Comparison of ENCODE assay signal across 24 mouse cellular contexts in the genomic region with DNA sequence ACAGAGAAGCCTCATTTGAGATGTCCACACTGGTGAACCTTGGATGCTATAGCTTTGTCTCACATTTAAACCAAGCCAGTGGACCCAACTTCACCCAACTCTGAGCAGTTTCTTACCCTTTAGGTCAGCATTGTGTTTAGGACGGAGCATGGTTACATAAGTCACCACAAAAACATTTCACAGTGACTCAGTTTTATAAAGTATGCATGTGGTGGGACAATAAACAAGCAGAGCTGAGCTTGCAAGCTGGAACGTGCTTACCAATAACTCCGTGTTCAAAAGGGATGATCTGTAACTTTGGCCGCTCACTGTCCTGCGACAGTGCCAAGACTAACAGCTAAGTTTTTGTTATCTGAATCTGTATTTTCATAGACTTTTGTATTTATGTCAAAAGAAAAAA.
"Had no signal": no experiment of that assay in that cellular context is flagged by ENCODE, and none has a peak within 500 bp of the region (broad histone marks: within the 10 kb centered on the region; RNA-seq: fewer than 3 reads in every experiment).

No protein-coding gene starts in this region.

- H3K9me3 ChIP-seq: heart, embryonic 13.5 days; heart, embryonic 15.5 days; hindbrain, embryonic 13.5 days; hindbrain, embryonic 15.5 days; limb, embryonic 10.5 days; limb, embryonic 12.5 days had no signal

- H3K4me3 ChIP-seq: heart, adult 2 months; heart, embryonic 13.5 days; heart, embryonic 15.5 days; hindbrain, embryonic 13.5 days; hindbrain, embryonic 15.5 days; layer of hippocampus, adult 2 months; left cerebral cortex, adult 2 months; limb, embryonic 10.5 days; limb, embryonic 12.5 days had no signal

- H3K4me1 ChIP-seq: heart, embryonic 13.5 days; heart, embryonic 15.5 days; hindbrain, embryonic 13.5 days; hindbrain, embryonic 15.5 days had no signal

- ATAC-seq: hindbrain, postnatal 0 days; intestine, embryonic 16.5 days had no signal

- H3K27ac ChIP-seq: heart, adult 2 months; heart, embryonic 13.5 days; heart, embryonic 15.5 days; hindbrain, embryonic 13.5 days; hindbrain, embryonic 15.5 days; hindbrain, postnatal 0 days; layer of hippocampus, adult 2 months; left cerebral cortex, adult 2 months; limb, embryonic 10.5 days; limb, embryonic 12.5 days had no signal

- H3K36me3 ChIP-seq: heart, embryonic 13.5 days; heart, embryonic 15.5 days; hindbrain, embryonic 13.5 days; hindbrain, embryonic 15.5 days; limb, embryonic 10.5 days; limb, embryonic 12.5 days had no signal

- H3K9ac ChIP-seq: heart, embryonic 13.5 days; heart, embryonic 15.5 days; hindbrain, embryonic 13.5 days; hindbrain, embryonic 15.5 days; limb, embryonic 12.5 days had no signal

- DNase-seq: gastrocnemius, postnatal 14 days; gastrocnemius, postnatal 36 days; heart, adult 11 months; heart, adult 2 months; heart, postnatal 14 days; heart, postnatal 36 days; kidney, adult 11 months; kidney, adult 2 months; kidney, postnatal 10 days; kidney, postnatal 25 days; kidney, postnatal 4 days; liver had no signal

- H3K4me2 ChIP-seq: heart, embryonic 11.5 days; heart, embryonic 13.5 days; heart, embryonic 15.5 days; hindbrain, embryonic 13.5 days; hindbrain, embryonic 15.5 days; limb, embryonic 12.5 days; liver, embryonic 11.5 days had no signal

- H3K27me3 ChIP-seq: heart, embryonic 13.5 days; heart, embryonic 15.5 days; hindbrain, embryonic 15.5 days had no signal
